Mouse (Mus musculus) hindbrain, embryonic 15.5 days (tissue): ENCODE results near the gene Gm5797. TPM values are rescaled to one million over a fixed set of nuclear protein-coding genes. Genes with fewer than 3 reads are reported as not detected.
"Not testable (repeated sequence)": the region's sequence is repeated elsewhere in the genome, so short reads cannot be mapped to it uniquely, and the experiment has no call there.

Experiments
- ATAC-seq: fragments of 200-750 bp; cut with Nextera tagmentation; 2 replicates; pipeline ENCODE4 v1.8.0; 2017; ENCODE audit warnings: low read depth, moderate number of reproducible peaks, moderate TSS enrichment; ENCODE audit not compliant: low FRiP score
- H3K27ac ChIP-seq: fragments of 300-500 bp; sonication (generic); replicated peaks from 2 replicates; pipeline ENCODE4 v1.5.1; 2015; ENCODE audit warnings: mild to moderate bottlenecking, inconsistent platforms
- H3K27me3 ChIP-seq: fragments of 300-500 bp; sonication (generic); 2 replicates; pipeline ENCODE4 v1.6.1; 2015; ENCODE audit warnings: control low read depth, inconsistent platforms
- H3K36me3 ChIP-seq: fragments of 300-500 bp; sonication (generic); 2 replicates; pipeline ENCODE4 v1.6.1; 2015; ENCODE audit warnings: control low read depth, inconsistent platforms
- H3K4me1 ChIP-seq: fragments of 300-500 bp; sonication (generic); replicated peaks from 2 replicates; pipeline ENCODE4 v1.6.1; 2015; ENCODE audit warnings: control low read depth, inconsistent platforms
- H3K4me2 ChIP-seq: fragments of 300-500 bp; sonication (generic); 2 replicates; pipeline ENCODE4 v1.6.1; 2015; ENCODE audit warnings: moderate library complexity, mild to moderate bottlenecking, inconsistent platforms
- H3K4me3 ChIP-seq: fragments of 300-500 bp; sonication (generic); 2 replicates; pipeline ENCODE4 v1.5.1; 2015; ENCODE audit warnings: mild to moderate bottlenecking, inconsistent platforms
- H3K9ac ChIP-seq: fragments of 300-500 bp; sonication (generic); 2 replicates; pipeline ENCODE4 v1.6.1; 2015; ENCODE audit warnings: inconsistent platforms
- H3K9me3 ChIP-seq: fragments of 300-500 bp; sonication (generic); 2 replicates; pipeline ENCODE4 v1.6.1; 2016; ENCODE audit warnings: control low read depth, inconsistent platforms
- WGBS: fragments of 180-500 bp; shearing (Covaris S2); methylation state at CpG from one replicate; pipeline ENCODE4 v1.1.7; 2015; 5-methylcytosine and 5-hydroxymethylcytosine counted together
- polyA plus RNA-seq: library from polyadenylated mRNA; unstranded; fragments of >200 nt; fragmentation: Nextera tagmentation; extraction: Ambion mirVana; gene quantifications from 2 replicates; pipeline ENCODE4 v1.2.1, GENCODE M21; 2015

Gene Gm5797
- polyA plus RNA-seq = not detected in 2 replicates

DNA sequence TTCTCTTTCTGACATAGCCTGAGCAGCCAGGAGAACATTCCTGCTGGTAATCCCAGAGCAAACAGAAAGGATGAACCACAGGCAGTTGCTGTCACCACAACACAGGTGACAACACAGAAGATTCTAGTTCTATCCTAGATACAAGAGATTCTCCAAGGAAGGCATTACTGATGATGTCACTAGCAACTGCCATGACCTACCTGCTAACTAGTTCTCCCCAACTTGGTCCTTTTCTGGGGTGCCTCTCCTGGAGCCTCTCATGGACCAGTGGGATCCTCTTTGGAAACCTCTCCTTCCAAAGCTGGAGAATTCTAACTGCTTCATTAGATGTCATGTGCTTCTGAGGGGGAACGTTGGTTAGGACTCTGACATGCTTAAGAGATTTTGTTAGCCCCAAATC lies at the start of gene Gm5797:
TSS of gene Gm5797 (minus strand) at position 101 of the 400 bp plus-strand sequence.
- not testable (repeated sequence) for H3K4me1 ChIP-seq, H3K9me3 ChIP-seq, H3K36me3 ChIP-seq, H3K27ac ChIP-seq, ATAC-seq, H3K4me2 ChIP-seq, H3K4me3 ChIP-seq, H3K9ac ChIP-seq, H3K27me3 ChIP-seq
- no CpG with 5 or more reads among the region's 1 CpGs for WGBS

DNA sequence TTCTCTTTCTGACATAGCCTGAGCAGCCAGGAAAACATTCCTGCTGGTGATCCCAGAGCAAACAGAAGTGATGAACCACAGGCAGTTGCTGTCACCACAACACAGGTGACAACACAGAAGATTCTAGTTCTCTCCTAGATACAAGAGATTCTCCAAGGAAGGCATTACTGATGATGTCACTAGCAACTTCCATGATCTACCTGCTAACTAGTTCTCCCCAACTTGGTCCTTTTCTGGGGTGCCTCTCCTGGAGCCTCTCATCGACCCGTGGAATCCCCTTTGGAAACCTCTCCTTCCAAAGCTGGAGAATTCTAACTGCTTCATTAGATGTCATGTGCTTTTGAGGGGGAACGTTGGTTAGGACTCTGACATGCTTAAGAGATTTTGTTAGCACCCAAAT lies 32.8 kb upstream of the Gm5797 start, which contains the start of gene Gm8374:
TSS of gene Gm8374 (minus strand) at position 101 of the 400 bp plus-strand sequence.
- not testable (repeated sequence) for H3K9ac ChIP-seq, ATAC-seq, H3K4me1 ChIP-seq, H3K27me3 ChIP-seq, H3K9me3 ChIP-seq, H3K4me3 ChIP-seq, H3K36me3 ChIP-seq, H3K27ac ChIP-seq, H3K4me2 ChIP-seq
- 90% methylated on average over 3 of the region's 3 CpGs for WGBS

DNA sequence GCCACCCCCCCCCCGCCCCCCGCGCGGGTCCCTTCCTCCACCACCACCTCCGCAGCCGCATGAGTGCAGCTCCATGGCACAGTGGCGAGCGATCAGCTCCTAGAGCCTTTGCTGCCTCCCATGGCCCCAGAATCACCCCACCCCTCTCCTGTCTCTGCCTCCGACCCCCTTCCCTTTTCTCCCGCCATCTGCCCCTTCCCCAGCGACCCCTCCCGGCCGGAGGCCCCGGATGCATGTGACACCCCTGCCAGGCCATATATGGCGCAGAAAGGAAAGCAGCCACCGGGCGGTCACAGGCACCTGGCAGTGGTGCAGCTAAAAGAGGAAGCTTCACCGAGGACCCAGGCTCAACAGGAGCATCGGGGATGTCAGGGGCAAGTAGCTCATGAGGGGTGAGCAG lies 17.1 kb downstream of the Gm5797 start:
- Histone ChIP-seq H3K4me3 (peak overlapping the region; percentile 53), H3K27ac (peak overlapping the region; percentile 79), H3K4me2 (peak overlapping the region; percentile 58), H3K9ac (peak overlapping the region; percentile 60)
- not testable (repeated sequence) for H3K36me3 ChIP-seq, H3K9me3 ChIP-seq, H3K4me1 ChIP-seq, H3K27me3 ChIP-seq
- 2% methylated on average over 18 of the region's 19 CpGs for WGBS
- 0 out of 2 replicates have a peak, but pooled peaks have one; percentile 19 for ATAC-seq

DNA sequence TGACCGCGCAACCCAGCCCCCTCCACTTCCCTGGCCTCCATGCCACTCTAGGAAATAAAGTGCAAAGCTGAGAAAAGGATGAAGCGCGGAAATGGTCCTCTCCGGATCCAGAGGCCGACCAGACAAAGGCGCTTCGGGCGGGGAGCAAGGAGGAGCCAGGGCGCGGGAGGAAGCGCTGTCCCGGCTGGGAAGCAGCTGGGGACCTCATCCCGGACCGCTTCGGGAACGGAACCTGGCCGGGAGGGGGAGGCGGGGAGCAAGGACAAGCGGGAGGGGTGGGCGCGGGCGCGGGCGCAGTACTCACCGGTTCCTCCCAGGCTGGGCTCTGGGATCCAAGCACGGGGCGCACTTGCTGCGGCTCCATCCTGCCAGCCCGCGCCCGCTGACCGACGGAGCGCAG lies 17.5 kb downstream of the Gm5797 start, which contains the start of gene Gm3739:
TSS of gene Gm3739 (minus strand) at position 389 of the 400 bp plus-strand sequence.
- not testable (repeated sequence) for H3K9me3 ChIP-seq, ATAC-seq, H3K36me3 ChIP-seq, H3K4me1 ChIP-seq, H3K27me3 ChIP-seq
- Histone ChIP-seq H3K27ac (peak within 1 kb of the TSS; percentile 79), H3K9ac (peak within 1 kb of the TSS; percentile 60), H3K4me2 (peak within 1 kb of the TSS; percentile 58), H3K4me3 (peak within 1 kb of the TSS; percentile 53)
- 0% methylated on average over 23 of the region's 35 CpGs for WGBS

Other genes starting within 250 kb of the Gm5797 start
- gene Gm3696, start 231.8 kb downstream of the Gm5797 start, polyA plus RNA-seq = 6.5 and 7.4 TPM in 2 replicates
- gene Gm6676, start 207.0 kb downstream of the Gm5797 start, polyA plus RNA-seq = not detected in 2 replicates
- gene Gm3512, start 157.9 kb downstream of the Gm5797 start, polyA plus RNA-seq = 11.0 and 11.3 TPM in 2 replicates
- gene Gm16434, start 137.9 kb downstream of the Gm5797 start, polyA plus RNA-seq = not detected in 2 replicates
- not detected in 2 replicates for gene Gm3727, start 67.7 kb downstream of the Gm5797 start, polyA plus RNA-seq
- 6.7 and 7.1 TPM in 2 replicates for gene Gm3739, start 17.3 kb downstream of the Gm5797 start, polyA plus RNA-seq
- gene Gm8374, start 32.7 kb upstream of the Gm5797 start, polyA plus RNA-seq = not detected in 2 replicates
- 0.13 TPM in 1 of 2 replicates, not detected in the other for gene Gm3755, start 118.5 kb upstream of the Gm5797 start, polyA plus RNA-seq
- 16.2 and 17.3 TPM in 2 replicates for gene Gm3752, start 151.4 kb upstream of the Gm5797 start, polyA plus RNA-seq
- 5.2 and 6.4 TPM in 2 replicates for gene Gm3558, start 236.2 kb upstream of the Gm5797 start, polyA plus RNA-seq